In genomic region chr10:82647205-82647811, GRCm38 (mm10) we compare ENCODE assay signal across 17 mouse cellular contexts. TPM values are rescaled to one million over a fixed set of nuclear protein-coding genes. Genes with fewer than 3 reads are reported as not detected.
"Had no signal": no experiment of that assay in that cellular context is flagged by ENCODE, and none has a peak within 500 bp of the region (broad histone marks: within the 10 kb centered on the region; RNA-seq: fewer than 3 reads in every experiment).

No protein-coding gene starts in this region.

- H3K4me2 ChIP-seq: limb, embryonic 12.5 days; liver, embryonic 15.5 days; lung, embryonic 15.5 days; midbrain, embryonic 12.5 days; stomach, embryonic 15.5 days had no signal

- H3K9me3 ChIP-seq: limb, embryonic 12.5 days; liver, embryonic 15.5 days; lung, embryonic 15.5 days; megakaryocyte, embryonic 14.5 days; midbrain, embryonic 12.5 days; stomach, embryonic 15.5 days had no signal

- H3K27me3 ChIP-seq: limb, embryonic 12.5 days; liver, embryonic 15.5 days; lung, embryonic 15.5 days; megakaryocyte, embryonic 14.5 days; midbrain, embryonic 12.5 days; stomach, embryonic 15.5 days had no signal

- H3K4me3 ChIP-seq: limb, embryonic 12.5 days; liver, embryonic 15.5 days; lung, embryonic 15.5 days; megakaryocyte, embryonic 14.5 days; midbrain, embryonic 12.5 days; myocyte; stomach, embryonic 15.5 days had no signal

- H3K4me1 ChIP-seq: limb, embryonic 12.5 days; liver, embryonic 15.5 days; lung, embryonic 15.5 days; megakaryocyte, embryonic 14.5 days; midbrain, embryonic 12.5 days; stomach, embryonic 15.5 days had no signal

- H3K27ac ChIP-seq: limb, embryonic 12.5 days; liver, embryonic 15.5 days; lung, embryonic 15.5 days; midbrain, embryonic 12.5 days; stomach, embryonic 15.5 days had no signal

- H3K9ac ChIP-seq: limb, embryonic 12.5 days; liver, embryonic 15.5 days; lung, embryonic 15.5 days; midbrain, embryonic 12.5 days; stomach, embryonic 15.5 days had no signal

- DNase-seq: kidney, adult 8-10 months; kidney, postnatal 25 days; layer of hippocampus, adult 9-11 months; retina, postnatal 1 day; right cerebral cortex, postnatal 4 days; spleen, adult 18-20 months; thymus, adult 2 months; thymus, postnatal 25 days had no signal

- ATAC-seq: intestine, postnatal 0 days had no signal

RNA-seq across cellular contexts. Expression of gene Glt8d2, which starts 43.1 kb away (rescaled TPM):
- polyA plus RNA-seq: liver, adult 2 months had no signal
